Mouse (Mus musculus): ENCODE results near the gene Olfr910. TPM values are rescaled to one million over a fixed set of nuclear protein-coding genes. Genes with fewer than 3 reads are reported as not detected.

Olfr910 gene
- total RNA-seq (2023), result not detected in 4 replicates

GRCm38 (mm10) chr9:38537549-38537948, at the start of gene Olfr910:
TSS of gene Olfr910 (plus strand) at chr9:38537849.

DNA sequence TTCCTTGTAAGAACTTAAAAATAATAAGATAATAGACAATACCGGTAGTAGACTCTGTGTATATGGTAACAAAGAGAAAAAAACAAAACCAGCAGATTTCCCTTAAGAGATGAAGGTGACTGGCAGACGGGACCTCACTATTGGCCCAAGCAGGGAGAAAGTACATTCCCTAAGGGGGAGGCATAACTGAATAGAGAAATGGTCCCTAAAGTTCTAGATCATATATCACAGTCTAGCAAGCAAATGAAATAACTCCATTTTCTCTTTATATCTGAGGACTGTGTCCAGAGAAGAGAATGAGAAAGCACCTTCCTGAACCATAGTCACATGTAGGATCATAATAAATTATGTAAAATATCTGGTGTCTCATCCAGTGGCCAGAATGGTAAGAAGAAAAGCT, 42.1 kb upstream of the Olfr910 start, which contains the start of gene Olfr907:
TSS of gene Olfr907 (plus strand) at position 301 of the 400 bp plus-strand sequence.

DNA sequence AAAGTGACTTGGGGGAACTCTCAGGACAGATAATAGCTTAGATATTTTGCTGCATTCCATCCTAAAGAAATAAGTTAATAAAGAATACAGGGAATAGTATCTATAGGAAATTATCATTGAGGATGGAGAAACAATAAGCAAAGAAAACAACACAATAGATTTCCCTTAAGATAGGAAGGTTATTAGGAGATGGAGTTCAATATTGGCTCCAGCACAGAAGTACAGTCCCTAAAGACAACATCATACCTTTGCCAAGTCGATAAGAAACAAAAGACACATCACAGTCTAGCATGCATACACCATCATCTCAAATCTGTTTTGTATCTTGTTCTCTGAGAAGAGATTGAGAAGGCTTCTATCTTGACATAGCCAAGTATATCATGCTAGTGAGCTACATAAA, 16.4 kb upstream of the Olfr910 start, which contains the start of gene Olfr911-ps1:
TSS of gene Olfr911-ps1 (plus strand) at position 301 of the 400 bp plus-strand sequence.

GRCm38 (mm10) chr9:38579878-38580277, 42.2 kb downstream of the Olfr910 start, which contains the start of gene Olfr912:
TSS of gene Olfr912 (plus strand) at chr9:38580178.

Other genes starting within 250 kb of the Olfr910 start
- not detected in 4 replicates for gene Olfr896-ps1, start 246.7 kb upstream of the Olfr910 start, total RNA-seq (2023)
- gene Olfr25, start 208.8 kb upstream of the Olfr910 start, total RNA-seq (2023), result not detected in 4 replicates
- gene Olfr898, start 189.4 kb upstream of the Olfr910 start, total RNA-seq (2023), result not detected in 4 replicates
- gene Olfr250, start 171.0 kb upstream of the Olfr910 start, total RNA-seq (2023), result not detected in 4 replicates
- not detected in 4 replicates for gene Olfr251, start 160.8 kb upstream of the Olfr910 start, total RNA-seq (2023)
- gene Olfr147, start 136.2 kb upstream of the Olfr910 start, total RNA-seq (2023), result not detected in 4 replicates
- gene Olfr901, start 108.4 kb upstream of the Olfr910 start, total RNA-seq (2023), result not detected in 4 replicates
- not detected in 4 replicates for gene Olfr902, start 90.2 kb upstream of the Olfr910 start, total RNA-seq (2023)
- gene Olfr904, start 74.7 kb upstream of the Olfr910 start, total RNA-seq (2023), result not detected in 4 replicates
- gene Olfr905, start 66.7 kb upstream of the Olfr910 start, total RNA-seq (2023), result 0.18 TPM in 1 of 4 replicates, not detected in the others
- not detected in 4 replicates for gene Olfr906, start 50.8 kb upstream of the Olfr910 start, total RNA-seq (2023)
- gene Olfr907, start 42.0 kb upstream of the Olfr910 start, total RNA-seq (2023), result not detected in 4 replicates
- not detected in 4 replicates for gene Olfr911-ps1, start 16.3 kb upstream of the Olfr910 start, total RNA-seq (2023)
- not detected in 4 replicates for gene Olfr912, start 42.3 kb downstream of the Olfr910 start, total RNA-seq (2023)
- not detected in 4 replicates for gene Olfr913, start 54.9 kb downstream of the Olfr910 start, total RNA-seq (2023)
- not detected in 4 replicates for gene Olfr914, start 67.3 kb downstream of the Olfr910 start, total RNA-seq (2023)
- gene Olfr916, start 122.0 kb downstream of the Olfr910 start, total RNA-seq (2023), result not detected in 4 replicates
- not detected in 4 replicates for gene Olfr917, start 128.0 kb downstream of the Olfr910 start, total RNA-seq (2023)
- gene Olfr918, start 136.8 kb downstream of the Olfr910 start, total RNA-seq (2023), result not detected in 4 replicates
- gene Olfr919, start 165.8 kb downstream of the Olfr910 start, total RNA-seq (2023), result not detected in 4 replicates
- gene Vwa5a, start 180.4 kb downstream of the Olfr910 start, total RNA-seq (2023), result 7.6 to 11.5 TPM (median 10.3 TPM) in 4 replicates
- gene Olfr920, start 214.4 kb downstream of the Olfr910 start, total RNA-seq (2023), result 0.09 to 0.13 TPM (median 0.09 TPM) in 3 of 4 replicates, not detected in the other
- gene Olfr921, start 235.2 kb downstream of the Olfr910 start, total RNA-seq (2023), result not detected in 4 replicates

Data from B cell, adult 62 days (primary cell).